Mouse (Mus musculus): ENCODE results near the gene Ip6k1.

Ip6k1 gene

GRCm38 (mm10) chr9:108058291-108058690 lies 56.0 kb downstream of the Ip6k1 start:
- DNase-seq (ENCODE audit: low read depth): no peak

- DNase-seq (ENCODE audit: low read depth): no peak
Observed at GRCm38 (mm10) chr9:108062142-108062541, 59.8 kb downstream of the Ip6k1 start.

- no peak for DNase-seq (ENCODE audit: low read depth)
Observed at GRCm38 (mm10) chr9:108063361-108063760, 61.1 kb downstream of the Ip6k1 start.

- peak; percentile 76 for DNase-seq (ENCODE audit: low read depth)
Observed at GRCm38 (mm10) chr9:108065491-108066011, 63.2 kb downstream of the Ip6k1 start.

- DNase-seq (ENCODE audit: low read depth): no peak
Observed at GRCm38 (mm10) chr9:108067199-108067598, 64.9 kb downstream of the Ip6k1 start.

- peak; percentile 93 for DNase-seq (ENCODE audit: low read depth)
Observed at GRCm38 (mm10) chr9:108067900-108068299, 65.6 kb downstream of the Ip6k1 start.

- DNase-seq (ENCODE audit: low read depth): no peak
Observed at GRCm38 (mm10) chr9:108069007-108069406, 66.7 kb downstream of the Ip6k1 start.

GRCm38 (mm10) chr9:108069529-108069928 lies 67.2 kb downstream of the Ip6k1 start:
- DNase-seq (ENCODE audit: low read depth): no peak

- no peak for DNase-seq (ENCODE audit: low read depth)
Observed at GRCm38 (mm10) chr9:108071801-108072200, 69.5 kb downstream of the Ip6k1 start.

GRCm38 (mm10) chr9:108072481-108072924 lies 70.2 kb downstream of the Ip6k1 start:
- no peak for DNase-seq (ENCODE audit: low read depth)

GRCm38 (mm10) chr9:108073141-108073930 lies 71.0 kb downstream of the Ip6k1 start:
- DNase-seq (ENCODE audit: low read depth): no peak

GRCm38 (mm10) chr9:108080168-108080567 lies 77.9 kb downstream of the Ip6k1 start, which contains the start of gene Mst1:
Gene Mst1 (plus strand): TSS chr9:108080436.
- no peak for DNase-seq (ENCODE audit: low read depth)

GRCm38 (mm10) chr9:108082549-108082948 lies 80.2 kb downstream of the Ip6k1 start:
- DNase-seq (ENCODE audit: low read depth): peak; percentile 49

- DNase-seq (ENCODE audit: low read depth): peak; percentile 80
Observed at GRCm38 (mm10) chr9:108082988-108083431, 80.7 kb downstream of the Ip6k1 start, which contains the start of gene Rnf123. Gene Rnf123 (minus strand): TSS chr9:108083346.

GRCm38 (mm10) chr9:108083561-108083960 lies 81.3 kb downstream of the Ip6k1 start:
- DNase-seq (ENCODE audit: low read depth): no peak

GRCm38 (mm10) chr9:108085261-108085660 lies 83.0 kb downstream of the Ip6k1 start:
- no peak for DNase-seq (ENCODE audit: low read depth)

GRCm38 (mm10) chr9:108090611-108091120 lies 88.4 kb downstream of the Ip6k1 start:
- no peak for DNase-seq (ENCODE audit: low read depth)

GRCm38 (mm10) chr9:108093586-108093985 lies 91.3 kb downstream of the Ip6k1 start:
- no peak for DNase-seq (ENCODE audit: low read depth)

GRCm38 (mm10) chr9:108094184-108094941 lies 92.1 kb downstream of the Ip6k1 start, which contains the start of gene Apeh:
Gene Apeh (minus strand): TSS chr9:108094606.
- DNase-seq (ENCODE audit: low read depth): peak; percentile 97

- DNase-seq (ENCODE audit: low read depth): peak; percentile 61
Observed at GRCm38 (mm10) chr9:108094998-108095411, 92.7 kb downstream of the Ip6k1 start.

GRCm38 (mm10) chr9:108095518-108095917 lies 93.2 kb downstream of the Ip6k1 start:
- peak; percentile 87 for DNase-seq (ENCODE audit: low read depth)

Data from induced T-regulatory cell, adult 2 months (primary cell).